Mouse (Mus musculus): ENCODE results near the gene Rpl13.
A peak's percentile ranks its signal among the peaks of the same experiment; 100 is the strongest.

Gene Rpl13

DNA sequence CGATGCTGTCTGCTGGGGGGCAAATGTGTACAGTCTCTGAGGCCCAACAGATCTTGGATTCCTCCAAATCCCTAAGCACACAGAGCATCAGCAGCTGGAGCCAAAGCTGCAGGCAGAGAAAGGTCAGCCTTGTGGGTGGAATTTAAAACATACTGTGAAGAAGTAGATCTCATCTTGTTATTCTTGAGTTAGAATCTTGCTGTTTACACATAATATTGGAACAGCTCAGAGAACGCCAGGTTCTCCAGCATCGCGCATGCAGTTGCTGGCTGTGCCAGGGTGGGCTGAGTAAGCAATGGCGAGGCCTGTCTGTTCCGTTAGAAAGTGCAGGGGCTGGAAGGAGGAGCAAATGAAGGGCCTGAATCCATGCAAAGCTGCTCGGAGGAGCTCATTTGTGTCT is 44.2 kb downstream of the Rpl13 start:
- DNase-seq (ENCODE audit: low spot score in 2 of 2): peak in 1 of 2 experiments; percentile 23

DNA sequence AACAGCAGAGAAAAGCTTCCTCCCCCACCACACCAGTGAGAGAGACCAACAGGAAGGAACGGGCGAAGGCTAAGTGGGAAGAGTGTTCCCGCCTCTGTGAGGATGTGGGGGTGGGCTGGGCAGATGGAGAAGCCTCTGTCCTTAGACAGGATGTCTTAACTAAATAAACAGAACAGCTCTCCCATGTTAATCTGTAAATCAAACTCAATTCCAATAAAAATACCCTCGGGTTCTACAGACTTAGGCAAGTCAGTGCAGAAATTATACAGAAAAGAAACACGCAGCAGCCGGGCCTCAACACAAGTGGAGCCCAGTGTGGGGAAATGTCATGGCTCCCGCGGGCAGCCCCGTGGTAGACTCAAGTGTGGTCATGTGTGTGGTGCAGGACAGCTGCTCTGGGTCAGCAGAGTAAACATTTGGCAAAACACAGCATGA is 48.6 kb downstream of the Rpl13 start:
- peak in 1 of 2 experiments; percentile 40 for DNase-seq (ENCODE audit: low spot score in 2 of 2)
